Mouse (Mus musculus) thymus, postnatal 0 days (tissue): ENCODE results near the gene Cyb5r4. TPM values are rescaled to one million over a fixed set of nuclear protein-coding genes. Genes with fewer than 3 reads are reported as not detected.
"Not testable (repeated sequence)": the region's sequence is repeated elsewhere in the genome, so short reads cannot be mapped to it uniquely, and the experiment has no call there.

ENCODE experiments used
- DNase-seq: peaks from one replicate; pipeline ENCODE4 v3.0.0-alpha.2; 2015; ENCODE audit warnings: low spot score
- polyA plus RNA-seq: library from polyadenylated mRNA; unstranded; fragments of >200 nt; fragmentation: Nextera tagmentation; extraction: Ambion mirVana; gene quantifications from 2 replicates; pipeline ENCODE4 v1.2.1, GENCODE M21; 2015

Gene Cyb5r4
- polyA plus RNA-seq, 1 experiment from 2014 or later, result 65.5 TPM

GRCm38 (mm10) chr9:87015938-87016294 lies 5.9 kb upstream of the Cyb5r4 start:
- no peak for DNase-seq

DNA sequence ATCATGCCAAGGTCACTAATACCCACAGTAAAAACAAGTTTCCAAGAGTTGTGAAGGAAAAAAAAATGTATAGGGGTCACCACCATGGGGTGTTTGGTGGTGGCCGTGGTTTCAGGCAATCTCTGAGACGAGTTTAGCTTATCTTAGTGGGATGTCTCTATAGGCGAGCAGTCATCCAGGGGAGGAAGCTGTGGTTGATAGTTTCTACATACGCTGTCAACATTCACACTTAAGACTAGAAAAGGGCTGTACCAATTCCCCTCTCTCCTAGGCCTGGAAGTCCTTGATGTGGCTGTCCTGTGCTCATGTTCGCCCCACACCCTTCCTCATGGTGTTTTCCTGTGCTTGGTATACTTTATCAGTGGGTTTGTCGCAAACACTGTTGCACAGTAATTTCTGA lies 4.0 kb downstream of the Cyb5r4 start:
- DNase-seq, result peak; percentile 5

GRCm38 (mm10) chr9:87027423-87028084 lies 5.7 kb downstream of the Cyb5r4 start:
- peak; percentile 72 for DNase-seq

DNA sequence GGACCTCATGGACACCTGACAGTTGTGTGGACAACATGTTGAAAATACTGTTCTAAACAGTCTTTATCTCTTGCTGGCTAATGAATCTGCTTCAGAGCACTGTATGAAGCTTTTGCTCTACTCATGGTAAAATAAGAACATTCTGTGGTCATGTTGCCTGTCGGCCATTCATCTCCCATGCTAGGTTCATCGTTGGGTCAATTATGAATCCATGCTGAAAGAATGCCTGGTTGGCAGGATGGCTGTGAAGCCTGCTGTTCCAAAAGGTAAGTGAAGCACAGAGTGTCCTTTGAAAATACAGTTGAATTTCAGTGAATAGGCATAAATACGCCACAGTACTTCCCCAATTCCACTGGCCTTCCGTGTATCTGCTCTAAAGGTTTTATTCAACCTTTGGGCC lies 10.4 kb downstream of the Cyb5r4 start:
- DNase-seq, result no peak

GRCm38 (mm10) chr9:87034831-87035580 lies 13.2 kb downstream of the Cyb5r4 start:
- DNase-seq, result no peak

DNA sequence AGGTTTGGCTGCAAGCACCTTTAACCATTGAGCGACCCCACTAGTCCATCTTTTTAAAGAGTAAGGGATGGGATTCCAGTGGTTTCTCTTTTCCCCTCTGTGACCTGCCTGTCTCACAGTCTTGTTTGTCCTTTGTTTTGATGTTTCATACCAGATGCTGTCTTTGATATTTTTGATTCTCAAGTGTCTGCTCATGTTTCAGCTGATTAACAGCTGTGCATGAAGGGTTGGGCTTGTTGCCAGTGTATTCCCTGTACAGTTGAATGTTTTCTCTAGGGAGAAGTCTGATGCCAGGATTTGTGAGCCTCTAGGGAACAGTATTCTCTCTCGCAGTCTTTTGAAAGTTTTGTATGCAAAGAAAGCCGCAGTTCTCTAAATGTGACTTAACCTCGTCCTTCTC lies 27.6 kb downstream of the Cyb5r4 start:
- DNase-seq, result no peak

DNA sequence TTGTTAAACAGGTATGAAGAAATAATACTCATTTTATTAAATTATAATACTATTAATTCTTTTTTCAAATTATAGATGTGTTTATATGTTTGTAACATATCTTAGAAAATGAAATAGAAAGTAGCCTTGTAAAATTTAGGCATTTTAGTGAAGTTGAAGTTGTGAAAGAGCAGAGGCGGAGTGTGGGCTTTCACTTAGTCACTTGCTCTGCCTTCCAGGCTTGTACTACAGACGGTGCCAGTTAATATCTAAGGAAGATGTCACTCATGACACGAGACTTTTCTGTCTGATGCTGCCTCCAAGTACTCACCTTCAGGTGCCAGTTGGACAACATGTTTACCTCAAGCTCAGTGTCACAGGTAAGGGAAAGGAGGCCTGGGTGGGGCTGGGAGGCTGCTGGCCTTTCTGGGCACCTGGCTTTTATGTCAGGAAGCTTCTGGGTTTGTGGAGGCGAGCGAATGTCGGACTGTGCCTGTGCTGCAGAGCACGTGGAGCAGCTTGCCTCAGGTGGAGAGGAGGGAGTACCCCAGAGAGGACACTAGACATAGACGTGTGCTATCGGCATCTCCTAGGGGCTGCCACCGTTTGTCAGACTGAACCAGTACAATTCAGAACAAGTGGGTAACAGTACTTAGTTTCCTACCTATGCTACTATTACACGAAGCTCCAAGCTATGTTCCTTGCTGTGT lies 33.9 kb downstream of the Cyb5r4 start:
- no peak for DNase-seq

DNA sequence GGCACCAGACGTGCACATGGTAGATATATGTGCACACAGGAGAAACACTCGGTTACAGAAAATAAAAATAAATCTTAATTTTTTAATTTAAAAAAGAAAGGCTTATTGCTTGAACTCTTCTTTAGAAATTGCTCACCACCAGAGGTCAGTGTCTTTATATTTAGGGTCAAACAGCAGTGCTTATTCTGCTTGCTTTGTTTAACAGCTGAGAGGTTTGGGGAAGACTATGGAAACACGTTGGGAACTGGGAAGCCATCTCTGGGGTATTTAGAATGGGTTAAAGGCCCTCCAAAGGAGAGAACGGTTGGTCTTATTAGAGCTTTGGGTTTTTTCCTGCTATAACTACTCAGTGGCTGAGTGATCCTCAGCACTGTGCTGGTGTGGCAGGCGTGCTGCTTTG lies 40.5 kb downstream of the Cyb5r4 start:
- no peak for DNase-seq

- DNase-seq, result no peak
Measured at GRCm38 (mm10) chr9:87068160-87068559, 46.3 kb downstream of the Cyb5r4 start.

GRCm38 (mm10) chr9:87071566-87071965 lies 49.8 kb downstream of the Cyb5r4 start:
- DNase-seq, result not testable (repeated sequence)

DNA sequence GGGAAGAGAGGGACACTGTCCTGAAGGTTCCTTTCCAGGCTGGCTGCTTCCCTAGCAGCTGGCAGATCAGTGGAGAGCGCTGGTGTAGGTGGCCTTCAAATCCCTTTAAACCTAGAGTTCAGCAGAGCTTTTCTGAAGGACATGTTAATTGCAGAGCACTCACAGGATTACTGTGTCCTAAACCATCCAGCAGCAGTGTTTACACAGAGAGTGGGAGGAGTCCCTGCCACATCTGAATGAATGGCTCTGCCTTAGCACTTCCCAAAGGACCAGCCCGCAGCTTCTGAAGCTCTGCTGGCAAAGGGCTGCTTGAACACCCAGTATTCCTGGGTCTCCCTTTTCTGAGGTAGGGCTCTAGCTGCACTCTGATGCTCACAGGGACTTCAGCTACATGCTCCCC lies 56.1 kb downstream of the Cyb5r4 start:
- no peak for DNase-seq

DNA sequence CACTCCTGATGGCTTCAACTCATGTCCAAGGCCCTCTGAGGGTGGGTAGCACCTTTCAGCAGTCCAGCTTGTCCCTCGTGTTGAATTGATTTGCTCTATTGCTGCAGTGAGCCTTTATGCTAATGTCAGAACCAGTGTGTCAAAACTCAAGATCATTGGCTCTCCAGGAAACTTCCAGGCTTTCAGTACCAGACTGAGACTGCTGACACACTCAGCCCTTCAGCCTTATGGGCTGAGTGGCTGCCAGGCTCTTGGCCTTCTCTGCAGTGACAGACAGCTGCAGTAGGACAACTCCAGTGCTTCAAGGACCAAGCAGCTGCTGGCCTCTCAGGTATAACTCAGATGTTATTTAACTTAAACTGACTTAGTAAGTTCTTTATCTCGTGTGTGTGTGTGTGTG lies 57.7 kb downstream of the Cyb5r4 start:
- DNase-seq, result no peak

DNA sequence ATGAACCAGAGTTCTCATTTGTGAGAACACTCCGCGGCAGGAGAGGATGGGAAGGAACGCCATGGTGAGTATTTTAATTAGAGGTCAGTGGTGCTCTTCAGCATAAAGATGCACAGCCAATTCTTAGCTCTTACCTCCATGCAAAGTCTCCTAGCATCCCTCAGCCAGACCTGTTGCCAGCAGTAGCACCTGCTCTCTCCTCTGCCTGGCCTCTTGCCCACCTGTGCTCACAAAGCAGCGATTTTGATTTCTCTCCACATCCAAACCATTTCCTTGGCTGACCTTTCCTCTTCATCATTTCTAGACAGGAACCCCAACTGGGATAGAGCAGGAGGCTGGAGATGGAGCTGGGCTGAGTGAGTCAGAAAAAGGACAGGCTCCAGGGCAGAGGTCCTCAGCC lies 65.2 kb downstream of the Cyb5r4 start:
- no peak for DNase-seq

- no peak for DNase-seq
Measured at GRCm38 (mm10) chr9:87097989-87098388, 76.2 kb downstream of the Cyb5r4 start.

GRCm38 (mm10) chr9:87115019-87115418 lies 93.2 kb downstream of the Cyb5r4 start:
- DNase-seq, result no peak

- no peak for DNase-seq
Measured at GRCm38 (mm10) chr9:87115456-87115931, 93.7 kb downstream of the Cyb5r4 start.

DNA sequence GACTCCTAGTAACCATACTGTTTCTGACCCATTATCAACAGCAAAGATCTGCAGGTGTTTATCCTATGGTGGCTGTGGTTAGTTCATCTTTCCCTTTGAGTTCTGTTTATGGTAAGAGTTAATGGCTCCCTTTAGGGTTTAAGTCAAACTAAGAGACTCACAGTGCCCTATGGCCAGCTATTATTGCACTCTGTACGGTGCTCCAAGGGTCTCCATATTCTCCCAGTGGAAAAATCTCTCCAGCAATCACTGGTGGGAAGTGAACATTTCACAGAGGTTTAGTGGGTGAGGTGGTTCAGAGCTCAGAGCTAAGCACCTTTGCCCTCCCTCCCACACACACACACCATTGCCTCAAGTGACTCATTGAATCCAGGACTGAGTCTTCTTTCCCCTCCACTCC lies 94.2 kb downstream of the Cyb5r4 start:
- DNase-seq, result no peak

DNA sequence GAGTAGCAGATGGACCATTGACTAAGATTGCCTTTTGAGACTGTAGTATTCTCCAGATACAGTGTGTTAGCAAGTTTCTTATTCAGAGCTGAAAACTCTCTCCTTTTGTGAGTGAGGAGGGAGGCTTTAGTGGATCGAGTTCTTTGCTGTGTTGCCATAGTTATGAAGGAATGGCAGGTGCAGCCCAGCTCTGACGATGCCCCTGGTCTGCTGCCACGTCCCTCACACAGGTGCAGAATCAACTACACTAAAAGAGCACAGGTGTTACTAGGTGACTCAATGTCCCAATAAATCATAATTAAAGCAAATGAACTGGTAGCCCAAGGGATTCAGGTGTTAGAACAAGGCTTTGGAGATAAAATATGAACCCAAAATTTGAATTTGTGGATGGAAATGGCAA lies 97.2 kb downstream of the Cyb5r4 start:
- no peak for DNase-seq

DNA sequence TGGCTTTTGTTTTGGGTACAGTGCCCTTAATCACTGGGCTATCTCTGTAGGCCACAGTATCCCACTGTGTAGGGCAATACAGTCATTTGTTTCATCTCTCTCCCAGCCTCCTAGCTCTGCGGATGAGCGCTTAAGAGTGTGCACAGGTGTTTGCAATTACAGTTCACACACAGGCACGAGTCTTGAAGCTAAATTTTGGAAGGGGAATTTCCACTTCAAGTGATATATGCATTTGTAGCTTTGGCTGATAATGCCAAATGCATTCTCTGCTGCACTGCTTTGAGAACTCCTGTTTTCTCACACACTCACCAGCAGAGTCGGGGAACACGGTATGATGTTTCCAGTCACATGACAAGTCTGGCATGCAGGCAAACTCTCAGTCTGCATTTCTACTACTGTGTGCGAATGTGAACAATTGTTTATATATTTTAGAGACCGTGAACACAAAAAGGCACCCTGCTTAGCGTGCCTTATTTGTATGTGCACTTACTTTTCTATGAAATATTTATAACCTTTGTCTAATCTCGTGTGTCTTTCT lies 100.2 kb downstream of the Cyb5r4 start:
- DNase-seq, result no peak

DNA sequence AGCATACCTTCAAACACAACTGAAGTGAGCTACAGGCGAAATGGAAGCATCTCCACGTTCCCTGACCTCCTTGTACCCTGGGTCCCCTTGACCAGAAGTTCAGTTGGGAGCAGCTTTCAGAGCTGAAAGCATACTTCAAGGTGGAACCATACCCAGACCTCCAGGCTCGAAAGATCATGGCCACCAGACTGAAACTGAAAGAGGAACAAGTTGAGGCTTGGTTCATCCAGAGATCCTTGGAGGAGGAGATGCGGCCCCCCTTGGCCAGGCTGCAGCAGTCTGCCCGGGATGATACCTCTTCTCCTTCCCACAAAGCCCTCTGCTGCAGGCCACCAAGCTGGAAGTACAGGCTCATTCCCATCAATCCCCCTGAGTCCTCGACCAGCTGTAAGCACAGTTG lies 105.2 kb downstream of the Cyb5r4 start:
- not testable (repeated sequence) for DNase-seq
